Mouse (Mus musculus): ENCODE results near the gene Pigr.

Pigr gene

GRCm38 (mm10) chr1:130829906-130830830, 3.7 kb downstream of the Pigr start:
- DNase-seq = no peak

- no peak for DNase-seq
Observed at GRCm38 (mm10) chr1:130832230-130833149, 6.0 kb downstream of the Pigr start.

GRCm38 (mm10) chr1:130835161-130835936, 8.9 kb downstream of the Pigr start:
- DNase-seq = no peak

GRCm38 (mm10) chr1:130838288-130838687, 11.8 kb downstream of the Pigr start:
- peak; percentile 27 to 30 for DNase-seq

GRCm38 (mm10) chr1:130840599-130841379, 14.3 kb downstream of the Pigr start:
- DNase-seq = no peak

- DNase-seq = no peak
Observed at GRCm38 (mm10) chr1:130841621-130842020, 15.1 kb downstream of the Pigr start.

- no peak for DNase-seq
Observed at GRCm38 (mm10) chr1:130844516-130844915, 18.0 kb downstream of the Pigr start.

GRCm38 (mm10) chr1:130849530-130850214, 23.2 kb downstream of the Pigr start:
- DNase-seq = no peak

- no peak for DNase-seq
Observed at GRCm38 (mm10) chr1:130850405-130850804, 23.9 kb downstream of the Pigr start.

GRCm38 (mm10) chr1:130854819-130855218, 28.3 kb downstream of the Pigr start:
- no peak for DNase-seq

GRCm38 (mm10) chr1:130855723-130856122, 29.2 kb downstream of the Pigr start:
- no peak for DNase-seq

- no peak for DNase-seq
Observed at GRCm38 (mm10) chr1:130857456-130857855, 31.0 kb downstream of the Pigr start.

GRCm38 (mm10) chr1:130864238-130864637, 37.8 kb downstream of the Pigr start:
- DNase-seq = peak; percentile 43 to 67

GRCm38 (mm10) chr1:130864741-130865140, 38.3 kb downstream of the Pigr start:
- no peak for DNase-seq

- DNase-seq = no peak
Observed at GRCm38 (mm10) chr1:130865541-130866221, 39.2 kb downstream of the Pigr start, which contains the start of gene Fcmr. TSS of gene Fcmr (plus strand) at chr1:130865669.

- no peak for DNase-seq
Observed at GRCm38 (mm10) chr1:130872912-130873311, 46.4 kb downstream of the Pigr start.

- DNase-seq = peak in 1 of 2 experiments; percentile 11
Observed at GRCm38 (mm10) chr1:130875139-130875538, 48.7 kb downstream of the Pigr start.

GRCm38 (mm10) chr1:130875910-130876309, 49.4 kb downstream of the Pigr start:
- DNase-seq = no peak

- no peak for DNase-seq
Observed at GRCm38 (mm10) chr1:130876931-130877509, 50.5 kb downstream of the Pigr start.

All from thymus, postnatal 36 days (tissue).